Mouse (Mus musculus) adrenal gland, adult 10 weeks (tissue): Measurements from ENCODE around the gene Zic1. TPM values are rescaled to one million over a fixed set of nuclear protein-coding genes. Genes with fewer than 3 reads are reported as not detected.

Experiments used
- polyA plus RNA-seq: library from polyadenylated mRNA; stranded (reverse); fragments of 350-450 nt; fragmentation: Illumina TruSeq; extraction: RNeasy Lipid Tissue Mini Kit (QIAGEN cat#74804); gene quantifications from one replicate; pipeline ENCODE4 v1.2.3, GENCODE M21; 2014; ENCODE audit warnings: low read depth, low replicate concordance

Gene Zic1
- not detected for polyA plus RNA-seq

DNA sequence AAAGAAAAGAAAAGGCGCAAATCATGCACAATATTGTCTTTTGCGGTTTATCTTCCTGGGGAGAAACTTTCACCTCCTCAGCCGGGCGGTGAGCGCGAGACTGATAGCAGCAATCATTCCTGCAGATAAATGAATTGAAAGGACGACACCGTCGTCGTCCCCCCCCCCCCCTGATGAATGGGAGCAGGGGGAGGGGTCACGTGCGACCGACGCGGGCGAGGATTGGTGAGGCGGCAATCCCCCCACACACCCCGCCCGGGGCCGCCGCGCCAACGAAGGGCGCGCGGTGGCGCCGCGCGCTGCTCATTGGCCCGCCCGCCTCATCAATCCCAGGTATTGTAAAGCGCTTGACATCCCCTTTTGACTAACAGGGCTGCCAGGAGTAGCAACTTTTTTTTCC is at the start of gene Zic1:
Gene Zic1 (minus strand): TSS at position 147 of the 400 bp plus-strand sequence.

GRCm38 (mm10) chr9:91361856-91362601 is 3.6 kb downstream of the Zic1 start, which contains the start of gene Zic4:
Gene Zic4, plus strand, starts transcription at chr9:91362413.

Other genes starting within 250 kb of the Zic1 start
- gene Zic4, start 3.4 kb downstream of the Zic1 start, polyA plus RNA-seq: not detected